Mouse (Mus musculus): Measurements from ENCODE around the gene Endov.

DNA sequence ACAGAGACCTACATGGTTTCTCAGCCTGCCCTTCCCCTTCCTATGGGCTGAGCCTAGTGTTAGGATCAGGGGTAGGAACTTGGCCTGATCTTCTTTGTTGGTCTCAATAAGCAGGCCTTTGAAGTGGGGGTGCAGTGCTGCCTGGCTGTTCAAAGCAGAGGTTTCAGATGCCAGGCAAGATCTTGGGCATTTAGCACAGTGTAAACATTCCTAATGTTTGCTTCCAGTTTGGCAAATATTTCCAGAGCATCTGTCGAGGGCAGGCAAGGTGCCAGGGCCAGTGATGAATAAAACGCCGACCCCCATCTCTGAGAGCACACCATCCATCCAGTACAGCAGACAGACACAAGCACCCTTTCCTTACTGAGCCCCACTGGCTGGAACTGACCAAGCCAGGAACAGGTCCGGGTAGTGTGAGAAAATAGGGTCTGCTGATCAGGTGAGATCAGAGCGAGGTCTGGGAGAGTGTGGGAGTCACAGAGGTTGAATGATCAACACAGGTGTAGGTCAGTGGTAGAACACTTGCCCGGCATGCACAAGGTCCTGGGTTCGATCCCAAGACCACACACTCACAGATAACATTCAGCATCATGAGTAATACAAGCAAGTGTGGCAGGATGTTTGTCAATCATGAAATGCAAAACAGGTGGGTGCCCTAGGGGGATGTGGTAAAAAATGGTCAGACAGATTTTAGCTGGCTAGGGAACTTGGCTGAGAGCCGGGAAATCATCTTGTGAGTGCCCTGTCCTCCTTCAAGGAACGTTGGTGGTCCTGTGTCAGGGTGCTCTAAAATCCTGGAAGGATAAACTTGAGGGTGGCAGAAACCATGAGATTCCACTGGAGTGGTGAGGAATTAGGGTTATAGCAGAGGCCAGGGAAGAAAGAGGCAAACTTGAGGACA, 62.0 kb downstream of the Endov start:
- TF ChIP-seq POLR2A (IDR thresholded peaks at IDR 0.05; ENCODE audit: low read depth, low read length), result no peak
- no peak for TF ChIP-seq CTCF (IDR thresholded peaks at IDR 0.05; ENCODE audit: extremely low read depth, insufficient read length, insufficient replicate concordance, low read depth, low read length)
